Mouse (Mus musculus) megakaryocyte-erythroid progenitor cell, adult 5-6 weeks (primary cell): ENCODE results near the gene Ppm1j. TPM values are rescaled to one million over a fixed set of nuclear protein-coding genes. Genes with fewer than 3 reads are reported as not detected.

Experiments
- ATAC-seq: replicated peaks from 2 replicates; pipeline ENCODE4 v1.8.0; 2016; ENCODE audit warnings: mild to moderate bottlenecking, inconsistent platforms; ENCODE audit not compliant: severe bottlenecking, poor library complexity, low FRiP score, low TSS enrichment
- total RNA-seq, 2 experiments: library from RNA; stranded (forward) in 1 of 2; stranded (reverse) in 1 of 2; fragments of 200-1000, 215-1000 nt in 1 of 2; fragments of >200 nt in 1 of 2; fragmentation: Nextera tagmentation in 1 of 2; gene quantifications; 2 replicates each; pipeline ENCODE4 v1.2.3; 2014 to 2017

Gene Ppm1j
- total RNA-seq, 2 experiments from 2014 or later, result not detected

GRCm38 (mm10) chr3:104782061-104782681, 1.3 kb downstream of the Ppm1j start:
- no peak for ATAC-seq

DNA sequence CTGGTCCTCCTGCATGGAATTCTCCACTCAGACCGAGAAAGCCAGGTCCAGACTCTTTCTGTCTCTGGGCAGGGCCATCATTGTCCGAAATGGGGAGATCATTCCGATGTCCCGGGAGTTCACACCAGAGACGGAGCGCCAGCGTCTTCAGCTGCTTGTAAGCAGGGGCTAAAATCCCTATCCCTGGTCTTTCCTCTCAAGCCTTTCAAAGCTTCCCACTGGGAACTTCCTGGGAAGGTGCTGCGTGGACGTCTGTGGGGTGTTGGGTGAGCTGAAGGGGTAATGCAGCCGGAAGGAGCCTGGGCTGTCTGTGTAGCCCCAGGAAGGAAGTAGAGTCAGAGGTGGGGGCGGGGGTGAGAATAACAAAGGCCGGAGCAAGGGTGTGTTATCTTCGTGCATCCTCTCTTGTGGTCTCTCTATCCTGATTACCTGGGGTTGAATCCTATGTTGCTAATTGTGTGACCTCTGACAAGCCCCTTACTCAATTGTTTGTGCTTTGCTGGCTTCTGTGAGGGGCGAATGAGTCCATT, 3.2 kb downstream of the Ppm1j start:
- ATAC-seq, result no peak

DNA sequence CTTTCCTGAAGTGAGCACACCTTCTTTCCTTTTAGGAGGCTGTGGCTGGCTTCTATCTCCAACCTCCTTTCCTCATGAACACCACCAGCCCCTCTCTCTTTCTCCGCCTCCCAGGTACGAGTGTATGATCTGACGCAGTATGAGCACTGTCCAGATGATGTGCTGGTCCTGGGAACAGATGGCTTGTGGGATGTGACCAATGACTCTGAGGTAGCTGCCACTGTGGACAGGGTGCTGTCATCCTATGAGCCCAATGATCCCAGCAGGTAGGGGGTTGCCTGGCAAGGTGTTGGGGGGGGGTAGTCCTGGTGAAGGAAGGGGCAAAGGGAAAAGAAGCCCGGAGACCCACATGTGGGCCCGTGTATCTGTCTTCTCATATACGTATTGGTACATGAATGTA, 4.4 kb downstream of the Ppm1j start:
- ATAC-seq, result no peak

- ATAC-seq, result no peak
Measured at GRCm38 (mm10) chr3:104788075-104788474, 7.2 kb downstream of the Ppm1j start, which contains the start of gene Rhoc. Gene Rhoc (plus strand): TSS chr3:104788375.

DNA sequence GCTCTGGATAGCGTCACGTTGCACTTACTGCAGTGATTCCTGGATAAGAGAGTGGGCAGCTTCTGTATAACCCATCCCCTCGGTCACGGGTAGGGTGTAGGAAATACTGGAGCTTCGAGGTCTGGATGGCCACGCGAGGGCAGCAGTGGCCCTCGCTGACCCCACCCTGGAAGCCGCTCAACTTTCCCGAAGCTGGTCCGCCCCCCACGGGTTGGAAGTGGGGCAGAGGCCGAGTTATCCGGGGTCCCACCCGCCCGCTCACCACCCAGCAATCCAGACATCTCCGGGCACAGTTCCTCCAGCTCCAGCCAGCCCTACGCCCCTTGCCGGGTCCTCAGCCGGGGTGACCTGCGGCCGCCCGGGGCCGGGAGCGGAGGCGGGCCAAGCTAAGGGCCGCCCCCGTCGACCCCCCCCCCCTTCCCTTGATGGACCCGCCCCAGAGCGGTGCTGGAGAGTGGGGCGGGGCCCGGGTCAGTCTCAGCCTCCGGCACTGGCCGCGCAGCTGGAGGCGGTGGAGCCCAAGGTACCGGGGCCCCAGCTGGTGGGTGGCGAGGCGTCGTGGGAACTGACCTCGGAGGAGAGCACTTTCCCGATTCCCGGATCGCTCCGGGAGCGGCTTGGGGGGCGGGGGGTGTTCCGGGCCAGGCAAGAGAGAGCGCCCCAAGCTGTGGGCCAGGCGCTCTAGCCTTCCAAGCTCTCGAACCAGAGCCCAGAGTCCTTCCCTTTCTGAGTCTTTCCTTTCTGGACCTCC, 7.9 kb downstream of the Ppm1j start:
- ATAC-seq, result 0 out of 2 replicates have a peak, but pooled peaks have one; percentile 28

- no peak for ATAC-seq
Measured at GRCm38 (mm10) chr3:104789312-104789605, 8.4 kb downstream of the Ppm1j start.

- ATAC-seq, result no peak
Measured at GRCm38 (mm10) chr3:104789822-104790221, 9.0 kb downstream of the Ppm1j start.

- no peak for ATAC-seq
Measured at GRCm38 (mm10) chr3:104790401-104790937, 9.6 kb downstream of the Ppm1j start.

DNA sequence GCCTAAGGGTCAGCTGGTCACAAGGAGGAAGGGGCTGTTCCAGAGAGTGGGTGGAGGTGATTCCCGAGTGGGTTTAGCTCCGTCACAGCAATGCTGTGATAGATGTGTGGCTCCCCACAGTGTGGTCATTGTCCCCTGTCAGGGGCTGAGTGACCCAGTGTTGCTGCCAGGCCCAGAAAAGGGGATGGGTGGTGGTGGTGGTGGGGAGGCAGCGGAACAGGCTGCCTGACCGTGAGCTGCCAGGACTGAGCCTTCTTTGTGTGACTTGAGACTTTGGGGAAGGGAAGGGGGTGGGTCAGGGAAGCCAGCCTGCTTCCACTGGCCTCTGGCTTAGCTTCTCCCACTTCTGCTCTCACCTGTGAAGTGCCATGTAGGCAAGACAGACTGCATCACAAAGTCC, 10.2 kb downstream of the Ppm1j start:
- no peak for ATAC-seq

GRCm38 (mm10) chr3:104791671-104792070, 10.8 kb downstream of the Ppm1j start:
- no peak for ATAC-seq

DNA sequence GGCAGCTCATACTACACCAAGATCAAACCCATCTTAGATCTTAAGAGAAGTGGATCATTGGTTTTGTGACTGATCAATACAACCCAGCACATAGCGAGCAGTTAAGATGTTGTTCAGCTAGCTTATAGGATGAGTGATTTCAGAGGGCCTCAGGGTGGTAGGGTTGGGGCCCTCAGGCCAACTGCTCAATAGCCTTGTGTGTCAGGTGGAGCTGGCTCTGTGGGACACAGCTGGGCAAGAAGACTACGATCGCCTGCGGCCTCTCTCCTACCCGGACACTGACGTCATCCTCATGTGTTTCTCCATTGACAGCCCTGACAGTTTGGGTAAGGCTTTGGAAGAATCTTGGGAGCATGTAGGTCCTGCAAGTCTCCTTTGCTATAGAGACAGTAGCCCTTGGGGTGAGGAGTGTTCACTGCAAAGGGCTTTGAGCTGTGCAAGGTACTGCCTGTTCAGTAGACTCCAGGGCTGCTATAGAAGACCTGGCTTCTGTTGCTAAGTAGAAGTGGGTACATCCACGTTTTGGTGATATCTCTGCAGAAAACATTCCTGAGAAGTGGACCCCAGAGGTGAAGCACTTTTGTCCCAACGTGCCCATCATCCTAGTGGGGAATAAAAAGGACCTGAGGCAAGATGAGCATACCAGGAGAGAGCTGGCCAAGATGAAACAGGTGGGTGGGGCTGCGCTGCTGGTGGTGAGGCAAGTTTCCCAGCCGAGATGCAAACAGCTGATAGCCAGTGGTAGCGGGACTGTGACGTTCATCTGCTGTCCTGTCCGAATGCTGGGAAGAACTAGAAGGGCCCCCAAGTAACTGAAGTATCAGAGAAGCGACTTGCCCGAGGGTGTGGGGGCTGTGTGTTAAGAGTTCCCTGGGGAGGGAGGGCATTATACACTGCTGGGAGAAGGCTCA, 11.8 kb downstream of the Ppm1j start:
- no peak; the same call in 1 of the 2 replicates for ATAC-seq

DNA sequence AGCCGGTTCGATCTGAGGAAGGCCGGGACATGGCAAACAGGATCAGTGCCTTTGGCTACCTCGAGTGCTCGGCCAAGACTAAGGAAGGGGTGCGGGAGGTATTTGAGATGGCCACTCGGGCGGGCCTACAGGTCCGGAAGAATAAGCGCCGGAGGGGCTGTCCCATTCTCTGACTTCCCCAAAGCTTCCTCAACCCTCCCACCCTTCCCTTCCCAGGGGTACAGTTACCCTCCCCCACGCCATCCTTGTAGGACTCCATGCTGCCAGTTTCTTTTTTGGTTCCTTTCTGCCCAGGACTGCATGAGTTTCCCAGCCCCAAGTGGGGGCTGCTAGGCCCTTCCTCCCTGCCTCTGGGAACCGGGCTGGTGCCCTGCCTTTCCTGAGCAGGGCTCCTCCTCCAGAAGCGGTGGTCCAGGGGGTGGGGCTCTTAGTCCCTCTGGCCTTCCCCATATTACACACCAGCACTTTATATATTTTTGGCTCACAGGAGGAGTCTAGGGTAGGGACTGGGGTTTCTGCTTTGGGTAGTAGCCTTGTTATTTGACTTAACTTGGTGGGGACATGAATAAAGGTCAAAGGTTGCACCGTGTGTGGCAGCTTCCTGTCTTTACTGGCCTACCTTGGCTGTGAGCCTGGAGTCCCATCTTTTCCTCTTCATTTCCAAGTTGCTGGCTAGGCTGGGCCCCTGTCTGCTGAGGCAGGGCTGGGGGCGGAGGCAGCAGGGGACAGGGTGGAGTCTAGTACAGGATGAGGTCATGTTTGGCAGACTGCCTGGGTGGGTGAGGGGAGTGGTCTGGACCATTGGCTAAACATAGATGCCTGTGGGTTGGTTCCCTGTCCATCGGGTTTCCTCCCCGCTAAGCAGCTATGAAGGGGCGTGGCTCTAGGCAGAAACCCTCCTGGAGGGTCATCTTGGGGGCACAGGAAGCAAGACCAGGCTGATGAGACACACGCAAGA, 13.3 kb downstream of the Ppm1j start:
- ATAC-seq, result no peak

DNA sequence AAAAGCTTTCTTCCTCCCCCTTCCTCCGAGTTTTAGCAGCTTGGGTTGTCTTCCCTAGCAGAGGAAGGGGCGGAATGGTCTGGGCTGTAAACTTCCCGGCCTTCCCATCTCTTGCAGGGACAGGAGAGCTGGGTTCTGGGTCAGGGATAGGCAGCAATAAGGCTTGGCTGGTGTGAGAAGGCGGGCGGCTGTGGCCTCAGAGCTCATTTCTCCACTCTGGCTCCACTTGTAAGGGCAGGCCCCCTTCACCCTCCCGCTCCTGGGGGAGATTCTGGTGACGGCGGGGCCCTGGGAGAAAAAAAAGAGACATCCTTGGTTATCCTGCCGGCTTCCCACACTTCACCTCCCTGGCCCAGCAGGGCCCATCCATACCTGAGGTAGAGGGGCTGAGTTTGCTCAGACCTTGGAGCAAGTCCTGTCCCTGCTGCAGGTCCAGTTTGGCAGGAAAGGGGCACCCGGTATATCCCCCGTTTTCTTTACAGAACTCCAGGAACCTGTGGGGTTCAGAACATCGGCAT, 14.2 kb downstream of the Ppm1j start:
- ATAC-seq, result no peak

DNA sequence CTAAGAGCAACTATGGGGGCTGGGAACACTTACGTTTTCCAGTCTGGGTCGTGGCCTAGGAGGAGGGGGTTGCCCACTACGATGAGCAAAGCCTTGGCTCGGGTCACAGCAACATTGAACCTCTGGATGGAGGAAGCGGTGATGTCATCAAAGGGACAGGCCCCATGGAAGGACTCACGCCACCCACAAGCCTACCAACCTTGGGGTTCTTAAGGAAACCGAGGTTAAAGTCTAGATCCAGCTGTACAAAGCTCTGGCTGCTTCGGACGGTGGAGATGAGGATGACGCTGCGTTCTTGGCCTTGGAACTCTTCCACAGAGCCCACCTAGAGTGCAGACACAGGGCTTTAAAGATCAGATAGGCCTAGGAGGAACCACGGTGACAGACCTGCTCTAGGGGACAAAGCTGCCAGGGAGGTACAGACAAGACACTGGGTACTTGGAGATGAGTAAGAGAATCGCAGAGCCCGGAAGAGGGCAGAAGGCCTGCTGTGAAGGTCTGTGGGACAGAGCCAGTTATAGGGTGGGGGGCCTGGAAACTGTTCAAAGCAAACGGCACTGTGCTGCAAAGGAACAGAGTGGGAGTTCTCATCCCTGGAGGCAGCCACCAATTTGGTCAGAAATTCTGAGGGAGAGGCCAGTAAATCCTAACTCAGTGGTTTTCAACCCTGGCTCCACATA, 14.9 kb downstream of the Ppm1j start:
- no peak for ATAC-seq

DNA sequence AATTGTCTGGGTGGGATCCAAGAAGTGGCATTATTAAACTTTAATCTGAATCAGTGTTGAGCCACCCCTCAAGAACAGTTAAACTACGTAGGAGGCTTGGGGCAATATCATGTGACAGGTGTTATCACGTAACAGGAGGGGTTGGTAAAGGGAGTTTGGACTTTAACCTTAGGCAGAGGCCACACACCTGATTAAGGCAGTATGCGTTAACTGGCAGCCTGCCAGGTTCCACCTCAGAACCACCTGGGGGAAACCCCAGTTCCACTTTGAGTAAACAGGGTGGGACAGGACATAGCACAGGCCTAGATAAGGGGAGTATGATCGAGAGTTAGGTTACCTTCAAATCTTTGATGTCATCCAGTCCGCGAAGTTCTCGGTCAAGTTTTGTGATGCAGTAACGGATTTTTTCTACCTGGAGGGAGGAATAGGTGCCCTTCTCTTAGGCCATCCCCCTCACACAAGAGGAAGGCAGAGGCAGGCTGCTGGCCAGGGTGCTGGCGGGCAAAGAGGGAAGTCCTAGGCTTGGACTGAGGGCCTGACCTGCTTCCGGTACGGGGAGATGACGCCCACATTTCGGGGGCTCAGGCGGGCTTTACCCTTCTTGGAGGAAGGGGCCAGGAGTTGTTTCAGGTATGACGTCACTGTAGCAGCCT, 15.7 kb downstream of the Ppm1j start:
- ATAC-seq, result no peak

DNA sequence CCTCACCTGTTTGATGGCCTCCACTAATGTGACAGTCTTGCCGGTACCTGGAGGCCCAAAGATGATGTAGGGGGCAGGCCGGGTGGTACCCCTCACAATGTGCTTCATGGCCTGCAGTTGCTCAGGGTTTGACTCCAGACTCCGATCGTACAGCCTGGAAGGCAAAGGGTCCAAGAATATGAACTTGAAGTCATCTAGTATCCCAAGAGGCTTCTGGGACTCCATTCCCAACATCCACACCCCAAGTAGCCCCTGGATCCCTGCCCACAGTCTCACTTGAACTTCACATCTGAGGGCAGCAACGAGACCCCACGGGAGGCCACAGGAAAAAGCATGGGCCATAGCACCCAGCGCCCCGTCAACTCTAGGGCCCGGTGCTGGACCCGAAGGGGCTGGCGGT, 19.8 kb downstream of the Ppm1j start:
- ATAC-seq, result no peak

GRCm38 (mm10) chr3:104801481-104801880, 20.6 kb downstream of the Ppm1j start:
- ATAC-seq, result no peak
